Mouse (Mus musculus) liver, embryonic 12.5 days (tissue): Measurements from ENCODE around the gene Cdr2l. TPM values are rescaled to one million over a fixed set of nuclear protein-coding genes. Genes with fewer than 3 reads are reported as not detected.

Source experiments
- ATAC-seq: fragments of 200-750 bp; cut with Nextera tagmentation; 2 replicates; pipeline ENCODE4 v1.8.0; 2017; ENCODE audit warnings: moderate number of reproducible peaks, mild to moderate bottlenecking, moderate library complexity
- H3K27ac ChIP-seq: fragments of 300-500 bp; sonication (generic); 2 replicates; pipeline ENCODE4 v1.5.1; 2016; ENCODE audit warnings: mild to moderate bottlenecking
- H3K27me3 ChIP-seq: fragments of 300-500 bp; sonication (generic); replicated peaks from 2 replicates; pipeline ENCODE4 v1.6.1; 2016; ENCODE audit warnings: mild to moderate bottlenecking, moderate library complexity
- H3K36me3 ChIP-seq: fragments of 300-500 bp; sonication (generic); 2 replicates; pipeline ENCODE4 v1.6.1; 2016; ENCODE audit warnings: mild to moderate bottlenecking, moderate library complexity
- H3K4me1 ChIP-seq: fragments of 300-500 bp; sonication (generic); 2 replicates; pipeline ENCODE4 v1.6.1; 2016
- H3K4me2 ChIP-seq: fragments of 300-500 bp; sonication (generic); 2 replicates; pipeline ENCODE4 v1.6.1; 2016; ENCODE audit warnings: mild to moderate bottlenecking, moderate library complexity
- H3K4me3 ChIP-seq: fragments of 300-500 bp; sonication (generic); 2 replicates; pipeline ENCODE4 v1.5.1; 2016; ENCODE audit warnings: mild to moderate bottlenecking, moderate library complexity
- H3K9ac ChIP-seq: fragments of 300-500 bp; sonication (generic); 2 replicates; pipeline ENCODE4 v1.6.1; 2016; ENCODE audit warnings: mild to moderate bottlenecking, moderate library complexity
- H3K9me3 ChIP-seq: fragments of 300-500 bp; sonication (generic); replicated peaks from 2 replicates; pipeline ENCODE4 v1.6.1; 2016; ENCODE audit warnings: mild to moderate bottlenecking, moderate library complexity
- WGBS: fragments of 180-500 bp; shearing (Covaris S2); methylation state at CpG from one replicate; pipeline ENCODE4 v1.1.7; 2016; ENCODE audit not compliant: insufficient replicate concordance; 5-methylcytosine and 5-hydroxymethylcytosine counted together
- polyA plus RNA-seq: library from polyadenylated mRNA; unstranded; fragments of >200 nt; fragmentation: Nextera tagmentation; extraction: Ambion mirVana; gene quantifications from 2 replicates; pipeline ENCODE4 v1.2.1, GENCODE M21; 2016

Gene Cdr2l
- polyA plus RNA-seq, 1 experiment from 2014 or later = 4.2 TPM

DNA sequence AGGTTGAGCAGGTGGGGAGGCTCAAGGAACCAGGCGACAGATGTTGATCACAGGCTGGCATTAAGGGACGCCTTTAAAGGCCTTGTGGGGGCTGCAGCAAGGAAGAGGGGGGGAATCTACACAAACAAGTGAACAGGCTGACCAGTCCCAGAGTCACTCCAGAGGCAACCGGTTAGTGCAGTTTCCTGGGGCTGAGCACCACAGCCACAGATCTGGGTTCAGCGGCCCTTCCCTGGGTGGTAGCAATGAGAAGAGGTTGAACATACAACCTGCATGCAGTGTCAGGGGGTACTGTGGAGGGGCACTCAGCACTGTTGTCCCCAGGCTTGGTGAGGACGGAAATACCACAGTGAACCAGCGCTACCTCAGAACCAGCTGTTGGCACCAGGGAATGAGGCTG is 51.6 kb downstream of the Cdr2l start:
- H3K9ac ChIP-seq = no peak overlapping the region
- H3K4me1 ChIP-seq = peaks cover 22% of the 10 kb centered on the region
- no peak for ATAC-seq
- peaks cover 41% of the 10 kb centered on the region for H3K36me3 ChIP-seq
- 75% methylated on average over 6 of the region's 6 CpGs for WGBS
- H3K4me3 ChIP-seq = no peak overlapping the region
- H3K27ac ChIP-seq = no peak overlapping the region
- peaks cover 49% of the 10 kb centered on the region for H3K27me3 ChIP-seq
- H3K4me2 ChIP-seq = no peak overlapping the region
- H3K9me3 ChIP-seq = no peaks in the 10 kb centered on the region

DNA sequence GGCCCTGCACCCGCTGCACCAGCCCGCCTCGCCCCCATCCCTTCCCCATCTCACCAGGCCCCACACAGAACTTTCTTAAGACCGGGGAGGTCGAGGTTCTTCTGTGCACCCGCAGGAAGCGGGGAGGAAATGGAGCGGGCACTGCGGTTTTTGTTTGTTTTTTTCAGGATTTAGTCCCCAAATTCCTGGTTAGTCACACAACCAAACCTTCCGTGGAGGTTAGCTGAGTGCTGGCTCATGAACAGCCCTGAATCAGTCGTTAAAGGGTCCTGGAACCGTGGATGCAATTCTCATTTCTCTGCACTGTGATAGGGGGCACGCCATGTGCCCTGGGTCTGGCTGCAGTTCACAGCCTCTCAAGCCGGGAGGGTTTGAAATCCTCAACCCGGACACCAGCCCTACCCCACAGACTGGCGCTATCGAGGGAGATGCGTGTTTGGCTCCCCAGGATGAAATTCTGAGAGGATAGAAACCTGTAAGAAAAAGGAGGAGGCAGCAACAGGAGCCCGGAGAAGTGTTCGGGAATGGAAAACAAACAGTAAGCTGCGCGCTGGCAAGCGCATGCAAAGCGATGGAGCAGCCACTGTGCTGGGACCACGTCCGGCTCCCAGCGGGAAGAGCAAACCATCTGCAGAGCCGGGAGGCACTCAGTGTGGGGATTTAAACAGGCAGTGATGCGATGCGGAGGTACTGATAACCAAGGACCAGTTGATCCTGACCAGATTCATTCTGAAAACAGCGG is 54.1 kb downstream of the Cdr2l start:
- no peak for ATAC-seq
- H3K4me1 ChIP-seq = peaks cover 22% of the 10 kb centered on the region
- peak overlapping the region; percentile 25 for H3K4me3 ChIP-seq
- peak overlapping the region; percentile 27; the same call in 1 of the 2 replicates for H3K9ac ChIP-seq
- peak overlapping the region; percentile 50 for H3K4me2 ChIP-seq
- H3K36me3 ChIP-seq = peaks cover 18% of the 10 kb centered on the region
- H3K27me3 ChIP-seq = peaks cover 61% of the 10 kb centered on the region
- no peak overlapping the region for H3K27ac ChIP-seq
- WGBS = 5% methylated on average over 31 of the region's 31 CpGs
- H3K9me3 ChIP-seq = peaks cover 4% of the 10 kb centered on the region; the same call in 1 of the 2 replicates

DNA sequence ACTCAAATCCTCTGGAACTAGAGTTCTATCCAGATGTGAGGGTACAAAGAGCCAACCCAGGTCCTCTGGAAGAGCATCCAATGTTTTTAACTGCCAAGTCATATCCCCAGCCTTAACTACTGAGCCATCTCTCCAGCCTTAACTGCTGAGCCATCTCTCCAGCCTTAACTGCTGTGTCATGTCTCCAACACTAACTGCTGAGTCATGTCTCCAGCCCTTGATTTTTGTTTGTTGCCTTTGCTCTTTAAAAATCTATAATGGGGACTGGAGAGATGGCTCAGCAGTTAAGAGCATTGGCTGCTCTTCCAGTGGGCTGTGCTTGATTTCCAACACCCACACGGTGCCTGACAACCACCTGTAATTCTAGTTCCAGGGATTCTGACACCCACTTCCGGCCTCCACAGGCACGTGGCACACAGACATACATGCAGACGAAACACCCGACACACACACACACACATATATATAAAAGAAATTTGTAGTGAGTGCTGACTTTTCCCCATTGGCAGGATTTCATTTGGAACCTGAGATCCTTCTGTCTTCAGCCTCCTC is 55.9 kb downstream of the Cdr2l start:
- peaks cover 4% of the 10 kb centered on the region; the same call in 1 of the 2 replicates for H3K9me3 ChIP-seq
- no peak overlapping the region for H3K4me3 ChIP-seq
- ATAC-seq = no peak
- peaks cover 78% of the 10 kb centered on the region for H3K27me3 ChIP-seq
- 61% methylated on average over 5 of the region's 5 CpGs for WGBS
- H3K4me1 ChIP-seq = peaks cover 22% of the 10 kb centered on the region
- H3K36me3 ChIP-seq = no peaks in the 10 kb centered on the region
- H3K27ac ChIP-seq = no peak overlapping the region
- no peak overlapping the region for H3K9ac ChIP-seq
- no peak overlapping the region for H3K4me2 ChIP-seq

DNA sequence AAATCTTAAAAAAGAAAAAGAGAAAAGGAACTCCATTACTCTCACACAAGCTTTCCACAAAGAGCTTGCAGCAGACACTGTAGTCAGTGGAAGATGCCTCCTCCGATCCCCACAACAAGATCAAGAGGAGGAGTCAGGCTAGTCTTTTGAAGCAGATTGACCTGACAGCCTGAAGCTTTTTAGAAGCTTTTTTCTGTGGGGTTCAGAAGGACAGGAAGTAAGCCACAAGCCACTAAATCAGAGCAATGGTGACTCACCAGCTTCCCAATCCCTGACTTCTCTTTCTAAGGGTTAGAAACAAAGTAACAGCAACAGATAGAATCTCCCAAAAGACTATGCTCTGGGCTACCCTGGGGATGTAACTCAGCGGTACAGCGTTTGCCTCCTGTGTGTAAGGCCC is 57.6 kb downstream of the Cdr2l start:
- WGBS = 81% methylated on average over 3 of the region's 3 CpGs
- no peak overlapping the region for H3K4me2 ChIP-seq
- H3K27ac ChIP-seq = no peak overlapping the region
- no peaks in the 10 kb centered on the region for H3K36me3 ChIP-seq
- no peak overlapping the region for H3K4me3 ChIP-seq
- H3K27me3 ChIP-seq = peaks cover 73% of the 10 kb centered on the region
- H3K4me1 ChIP-seq = peaks cover 22% of the 10 kb centered on the region
- ATAC-seq = no peak
- H3K9me3 ChIP-seq = peaks cover 4% of the 10 kb centered on the region; the same call in 1 of the 2 replicates
- no peak overlapping the region for H3K9ac ChIP-seq

DNA sequence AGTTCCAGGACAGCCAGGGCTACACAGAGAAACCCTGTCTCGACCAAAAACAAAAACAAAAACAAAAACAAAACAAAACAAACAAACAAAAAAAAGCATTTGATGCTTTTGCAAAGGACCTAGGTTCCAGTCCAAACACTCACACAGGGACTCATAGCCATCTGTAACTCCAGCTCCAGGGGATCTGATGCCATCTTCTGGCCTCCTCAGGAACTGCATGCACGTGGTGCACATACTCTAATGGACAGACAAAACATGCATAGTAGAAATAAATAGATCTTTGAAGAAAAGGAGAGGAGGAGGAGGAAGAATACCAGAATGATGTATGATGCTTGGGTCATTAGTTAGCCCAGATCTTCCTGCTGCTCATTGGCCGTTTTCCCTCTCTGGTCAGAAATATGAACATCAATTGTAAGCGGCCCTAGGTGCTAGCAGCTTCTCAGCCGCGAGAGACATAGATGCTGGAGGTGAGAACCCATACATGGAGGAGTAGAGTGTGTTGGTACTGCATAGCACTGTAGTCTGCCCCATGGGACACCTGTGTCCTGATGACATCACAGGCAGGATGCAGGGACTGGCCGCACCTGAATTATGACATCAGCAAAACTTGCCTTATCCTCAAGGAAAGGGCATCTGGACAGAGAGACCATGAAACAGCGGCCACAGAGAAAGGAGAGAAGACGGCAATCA is 58.3 kb downstream of the Cdr2l start, which contains the start of gene Trim80:
Trim80 (plus strand) TSS at position 640 of the 690 bp plus-strand sequence.
- Histone ChIP-seq H3K4me2 (no peak within 1 kb of the TSS), H3K27ac (no peak within 1 kb of the TSS), H3K4me3 (no peak within 1 kb of the TSS), H3K9me3 (peaks cover 4% of the 10 kb centered on the region; the same call in 1 of the 2 replicates), H3K9ac (no peak within 1 kb of the TSS), H3K27me3 (peaks cover 69% of the 10 kb centered on the region), H3K4me1 (peaks cover 22% of the 10 kb centered on the region), H3K36me3 (no peaks in the 10 kb centered on the region)
- WGBS = 77% methylated on average over 9 of the region's 9 CpGs
- no peak for ATAC-seq

DNA sequence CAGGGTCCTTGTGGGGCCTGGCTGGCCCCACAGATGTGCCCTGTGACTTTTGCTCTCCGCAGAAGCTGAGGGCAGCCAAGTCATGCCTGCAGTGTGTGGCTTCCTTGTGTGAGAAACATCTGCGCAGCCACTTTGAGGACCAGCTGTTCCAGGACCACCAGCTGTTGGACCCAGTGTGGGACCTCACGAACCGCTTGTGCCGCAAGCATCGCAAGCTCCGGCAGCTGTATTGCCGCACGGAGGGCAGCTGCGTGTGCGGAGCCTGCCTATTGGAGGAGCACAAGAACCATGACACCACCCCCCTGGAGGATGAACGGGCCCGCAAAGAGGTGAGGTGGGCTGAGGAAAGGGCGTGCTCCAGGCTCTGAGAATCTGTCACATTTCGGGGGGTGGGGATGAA is 59.7 kb downstream of the Cdr2l start:
- Histone ChIP-seq H3K9me3 (peaks cover 4% of the 10 kb centered on the region; the same call in 1 of the 2 replicates), H3K27ac (no peak overlapping the region), H3K27me3 (peaks cover 61% of the 10 kb centered on the region), H3K9ac (no peak overlapping the region), H3K36me3 (no peaks in the 10 kb centered on the region), H3K4me2 (no peak overlapping the region), H3K4me3 (no peak overlapping the region), H3K4me1 (peaks cover 12% of the 10 kb centered on the region)
- 49% methylated on average over 15 of the region's 15 CpGs for WGBS
- ATAC-seq = no peak

Other genes with a start within 250 kb of the Cdr2l start
- gene Cd300lf, start 247.9 kb upstream of the Cdr2l start, polyA plus RNA-seq = 0.90 and 1.3 TPM in 2 replicates
- gene Slc9a3r1, start 218.6 kb upstream of the Cdr2l start, polyA plus RNA-seq = 74.5 and 75.7 TPM in 2 replicates
- gene Tmem104, start 194.4 kb upstream of the Cdr2l start, polyA plus RNA-seq = 7.5 and 8.1 TPM in 2 replicates
- 12.8 and 12.9 TPM in 2 replicates for gene Nat9, start 194.1 kb upstream of the Cdr2l start, polyA plus RNA-seq
- gene Grin2c, start 114.7 kb upstream of the Cdr2l start, polyA plus RNA-seq = 0.51 and 0.62 TPM in 2 replicates
- 17.1 and 17.8 TPM in 2 replicates for gene Fdxr, start 104.9 kb upstream of the Cdr2l start, polyA plus RNA-seq
- gene Fads6, start 84.3 kb upstream of the Cdr2l start, polyA plus RNA-seq = 2.2 and 2.4 TPM in 2 replicates
- gene Otop2, start 74.8 kb upstream of the Cdr2l start, polyA plus RNA-seq = not detected in 2 replicates
- gene Ush1g, start 59.9 kb upstream of the Cdr2l start, polyA plus RNA-seq = 0.25 and 0.32 TPM in 2 replicates
- not detected in 2 replicates for gene Otop3, start 47.2 kb upstream of the Cdr2l start, polyA plus RNA-seq
- 1.8 TPM in 2 replicates for gene Hid1, start 14.2 kb upstream of the Cdr2l start, polyA plus RNA-seq
- gene Mrpl58, start 21.8 kb downstream of the Cdr2l start, polyA plus RNA-seq = 116 and 120 TPM in 2 replicates
- gene Atp5h, start 38.0 kb downstream of the Cdr2l start, polyA plus RNA-seq = 624 and 630 TPM in 2 replicates
- gene Kctd2, start 38.2 kb downstream of the Cdr2l start, polyA plus RNA-seq = 8.6 and 9.3 TPM in 2 replicates
- gene Trim80, start 58.6 kb downstream of the Cdr2l start, polyA plus RNA-seq = 0.18 and 0.22 TPM in 2 replicates
- gene Slc16a5, start 80.6 kb downstream of the Cdr2l start, polyA plus RNA-seq = 0.08 and 0.10 TPM in 2 replicates
- gene Armc7, start 93.8 kb downstream of the Cdr2l start, polyA plus RNA-seq = 4.0 and 4.2 TPM in 2 replicates
- gene Nt5c, start 109.9 kb downstream of the Cdr2l start, polyA plus RNA-seq = 68.4 and 69.0 TPM in 2 replicates
- gene Jpt1, start 132.5 kb downstream of the Cdr2l start, polyA plus RNA-seq = 307 and 318 TPM in 2 replicates
- gene Sumo2, start 154.4 kb downstream of the Cdr2l start, polyA plus RNA-seq = 574 and 585 TPM in 2 replicates
- 202 and 216 TPM in 2 replicates for gene Nup85, start 182.5 kb downstream of the Cdr2l start, polyA plus RNA-seq
- 83.1 and 87.3 TPM in 2 replicates for gene Mrps7, start 222.0 kb downstream of the Cdr2l start, polyA plus RNA-seq
- gene Gga3, start 222.1 kb downstream of the Cdr2l start, polyA plus RNA-seq = 14.0 and 14.7 TPM in 2 replicates
- gene Mif4gd, start 231.1 kb downstream of the Cdr2l start, polyA plus RNA-seq = 26.6 and 27.1 TPM in 2 replicates
- gene Slc25a19, start 246.4 kb downstream of the Cdr2l start, polyA plus RNA-seq = 15.7 and 17.2 TPM in 2 replicates